Mouse (Mus musculus): ENCODE results near the gene Pbx2. TPM values are rescaled to one million over a fixed set of nuclear protein-coding genes. Genes with fewer than 3 reads are reported as not detected.

The Pbx2 gene
- polyA plus RNA-seq, 1 experiment: 66.1 TPM

- Histone ChIP-seq H3K27me3 (ENCODE audit: control insufficient read depth, insufficient read depth, low read length, poor library complexity, severe bottlenecking) (no peaks in the 10 kb centered on the region), H3K9ac (ENCODE audit: low read depth, poor library complexity, severe bottlenecking) (peak overlapping the region; percentile 98), H3K4me1 (ENCODE audit: control insufficient read depth, insufficient read depth, low read length) (peaks cover 11% of the 10 kb centered on the region), H3K36me3 (ENCODE audit: control insufficient read depth, insufficient read depth, low read length, poor library complexity, severe bottlenecking) (0 out of 2 replicates have a peak, but pooled peaks cover 6% of the 10 kb centered on the region), H3K9me3 (replicated peaks; ENCODE audit: control insufficient read depth, insufficient read depth, low read length, poor library complexity, severe bottlenecking) (no peaks in the 10 kb centered on the region), H3K27ac (ENCODE audit: insufficient read depth, low read length) (peak overlapping the region; percentile 75; the same call in 1 of the 2 replicates), H3K4me3 (ENCODE audit: low read depth, low read length) (peak overlapping the region; percentile 73)
- TF ChIP-seq CTCF (IDR thresholded peaks at IDR 0.05; ENCODE audit: low read depth, low read length): no peak
- peak; percentile 52 for TF ChIP-seq POLR2A (IDR thresholded peaks at IDR 0.05; ENCODE audit: insufficient read depth, low read length)
- no peak for TF ChIP-seq EP300 (IDR thresholded peaks at IDR 0.05; ENCODE audit: insufficient read depth, low read depth, low read length)
Observed at GRCm38 (mm10) chr17:34591994-34592375, 919 bp downstream of the Pbx2 start.

- no peaks in the 10 kb centered on the region for H3K9me3 ChIP-seq (replicated peaks; ENCODE audit: control insufficient read depth, insufficient read depth, low read length, poor library complexity, severe bottlenecking)
- no peak overlapping the region for H3K27ac ChIP-seq (ENCODE audit: insufficient read depth, low read length)
- H3K27me3 ChIP-seq (ENCODE audit: control insufficient read depth, insufficient read depth, low read length, poor library complexity, severe bottlenecking): no peaks in the 10 kb centered on the region
- peak overlapping the region; percentile 98 for H3K9ac ChIP-seq (ENCODE audit: low read depth, poor library complexity, severe bottlenecking)
- TF ChIP-seq EP300 (IDR thresholded peaks at IDR 0.05; ENCODE audit: insufficient read depth, low read depth, low read length): no peak
- TF ChIP-seq CTCF (IDR thresholded peaks at IDR 0.05; ENCODE audit: low read depth, low read length): no peak
- TF ChIP-seq POLR2A (IDR thresholded peaks at IDR 0.05; ENCODE audit: insufficient read depth, low read length): no peak
- 0 out of 2 replicates have a peak, but pooled peaks cover 6% of the 10 kb centered on the region for H3K36me3 ChIP-seq (ENCODE audit: control insufficient read depth, insufficient read depth, low read length, poor library complexity, severe bottlenecking)
- peak overlapping the region; percentile 16 for H3K4me3 ChIP-seq (ENCODE audit: low read depth, low read length)
- H3K4me1 ChIP-seq (ENCODE audit: control insufficient read depth, insufficient read depth, low read length): peaks cover 11% of the 10 kb centered on the region
Observed at GRCm38 (mm10) chr17:34592581-34593549, 1.8 kb downstream of the Pbx2 start.

- Histone ChIP-seq H3K4me3 (ENCODE audit: low read depth, low read length) (peak overlapping the region; percentile 16), H3K36me3 (ENCODE audit: control insufficient read depth, insufficient read depth, low read length, poor library complexity, severe bottlenecking) (0 out of 2 replicates have a peak, but pooled peaks cover 6% of the 10 kb centered on the region), H3K27ac (ENCODE audit: insufficient read depth, low read length) (no peak overlapping the region), H3K27me3 (ENCODE audit: control insufficient read depth, insufficient read depth, low read length, poor library complexity, severe bottlenecking) (no peaks in the 10 kb centered on the region), H3K9ac (ENCODE audit: low read depth, poor library complexity, severe bottlenecking) (no peak overlapping the region), H3K9me3 (replicated peaks; ENCODE audit: control insufficient read depth, insufficient read depth, low read length, poor library complexity, severe bottlenecking) (no peaks in the 10 kb centered on the region), H3K4me1 (ENCODE audit: control insufficient read depth, insufficient read depth, low read length) (peaks cover 6% of the 10 kb centered on the region)
- no peak for TF ChIP-seq POLR2A (IDR thresholded peaks at IDR 0.05; ENCODE audit: insufficient read depth, low read length)
- TF ChIP-seq CTCF (IDR thresholded peaks at IDR 0.05; ENCODE audit: low read depth, low read length): no peak
- no peak for TF ChIP-seq EP300 (IDR thresholded peaks at IDR 0.05; ENCODE audit: insufficient read depth, low read depth, low read length)
Observed at GRCm38 (mm10) chr17:34593752-34594525, 2.9 kb downstream of the Pbx2 start.

- H3K4me3 ChIP-seq (ENCODE audit: low read depth, low read length): no peak overlapping the region
- TF ChIP-seq CTCF (IDR thresholded peaks at IDR 0.05; ENCODE audit: low read depth, low read length): no peak
- no peaks in the 10 kb centered on the region for H3K4me1 ChIP-seq (ENCODE audit: control insufficient read depth, insufficient read depth, low read length)
Observed at GRCm38 (mm10) chr17:34596098-34596497, 5.0 kb downstream of the Pbx2 start.

GRCm38 (mm10) chr17:34597566-34598095, 6.6 kb downstream of the Pbx2 start, which contains the start of gene Ager:
Gene Ager (plus strand): TSS chr17:34597862.
- TF ChIP-seq POLR2A (IDR thresholded peaks at IDR 0.05; ENCODE audit: insufficient read depth, low read length): no peak
- no peak for TF ChIP-seq CTCF (IDR thresholded peaks at IDR 0.05; ENCODE audit: low read depth, low read length)
- TF ChIP-seq EP300 (IDR thresholded peaks at IDR 0.05; ENCODE audit: insufficient read depth, low read depth, low read length): no peak
- Histone ChIP-seq H3K27ac (ENCODE audit: insufficient read depth, low read length) (no peak within 1 kb of the TSS), H3K4me1 (ENCODE audit: control insufficient read depth, insufficient read depth, low read length) (no peaks in the 10 kb centered on the region), H3K9ac (ENCODE audit: low read depth, poor library complexity, severe bottlenecking) (no peak within 1 kb of the TSS), H3K9me3 (replicated peaks; ENCODE audit: control insufficient read depth, insufficient read depth, low read length, poor library complexity, severe bottlenecking) (no peaks in the 10 kb centered on the region), H3K4me3 (ENCODE audit: low read depth, low read length) (no peak within 1 kb of the TSS), H3K27me3 (ENCODE audit: control insufficient read depth, insufficient read depth, low read length, poor library complexity, severe bottlenecking) (no peaks in the 10 kb centered on the region), H3K36me3 (ENCODE audit: control insufficient read depth, insufficient read depth, low read length, poor library complexity, severe bottlenecking) (0 out of 2 replicates have a peak, but pooled peaks cover 9% of the 10 kb centered on the region)

More at GRCm38 (mm10) chr17:34596098-34596497, 5.0 kb downstream of the Pbx2 start:
- Histone ChIP-seq H3K9ac (ENCODE audit: low read depth, poor library complexity, severe bottlenecking) (no peak overlapping the region), H3K27me3 (ENCODE audit: control insufficient read depth, insufficient read depth, low read length, poor library complexity, severe bottlenecking) (no peaks in the 10 kb centered on the region), H3K36me3 (ENCODE audit: control insufficient read depth, insufficient read depth, low read length, poor library complexity, severe bottlenecking) (0 out of 2 replicates have a peak, but pooled peaks cover 9% of the 10 kb centered on the region), H3K9me3 (replicated peaks; ENCODE audit: control insufficient read depth, insufficient read depth, low read length, poor library complexity, severe bottlenecking) (no peaks in the 10 kb centered on the region), H3K27ac (ENCODE audit: insufficient read depth, low read length) (no peak overlapping the region)
